Comparison of ENCODE assay signal across 8 mouse cellular contexts in the genomic region with DNA sequence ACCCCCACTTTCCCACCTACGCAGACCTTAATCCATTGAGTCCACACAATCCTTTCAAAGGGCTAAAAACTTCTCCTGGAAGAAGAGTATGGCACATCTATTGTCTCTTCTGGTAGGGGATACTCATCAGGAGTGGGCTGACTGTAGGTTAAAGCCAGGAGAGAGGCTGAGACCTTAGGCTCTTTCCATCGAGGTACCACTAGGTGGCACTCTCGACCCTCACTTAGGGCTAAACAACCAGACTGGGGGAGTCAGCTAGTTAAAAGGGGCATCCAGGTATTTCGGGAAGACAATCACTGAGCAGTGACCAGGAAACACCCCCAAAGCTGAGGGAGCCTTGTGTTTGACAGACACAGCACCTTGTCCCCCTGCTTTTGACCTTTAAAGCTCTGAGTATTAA. TPM values are rescaled to one million over a fixed set of nuclear protein-coding genes. Genes with fewer than 3 reads are reported as not detected.
A peak's percentile ranks its signal among the peaks of the same experiment; 100 is the strongest.
DNase-seq lines count a peak whose midpoint lies in the region; ATAC-seq lines count a peak whose summit lies in the region.

No protein-coding gene starts in this region.

- H3K4me3 ChIP-seq in kidney, embryonic 14.5 days (ENCODE audit: low read length), result no peak overlapping the region
- H3K4me3 ChIP-seq in hindbrain, embryonic 11.5 days (ENCODE audit: low read depth, low read length), result no peak overlapping the region
- H3K4me3 ChIP-seq in neural tube, embryonic 11.5 days (ENCODE audit: low read depth, low read length), result no peak overlapping the region

- no peaks in the 10 kb centered on the region for H3K36me3 ChIP-seq in kidney, embryonic 14.5 days (ENCODE audit: control insufficient read depth, insufficient read depth, low read length)
- no peaks in the 10 kb centered on the region for H3K36me3 ChIP-seq in hindbrain, embryonic 11.5 days (ENCODE audit: control insufficient read depth, insufficient read depth, low read length)
- no peaks in the 10 kb centered on the region for H3K36me3 ChIP-seq in neural tube, embryonic 11.5 days (ENCODE audit: control insufficient read depth, insufficient read depth, low read length)

- 17% methylated on average over 4 of the region's 4 CpGs for WGBS in kidney, embryonic 14.5 days
- 20% methylated on average over 4 of the region's 4 CpGs for WGBS in hindbrain, embryonic 11.5 days
- WGBS in neural tube, embryonic 11.5 days, result 20% methylated on average over 4 of the region's 4 CpGs

- H3K9ac ChIP-seq in kidney, embryonic 14.5 days (ENCODE audit: low read depth, low read length), result no peak overlapping the region
- no peak overlapping the region for H3K9ac ChIP-seq in hindbrain, embryonic 11.5 days (ENCODE audit: low read depth, low read length)
- no peak overlapping the region for H3K9ac ChIP-seq in neural tube, embryonic 11.5 days (ENCODE audit: low read length)

- no peaks in the 10 kb centered on the region for H3K4me1 ChIP-seq in kidney, embryonic 14.5 days (ENCODE audit: control insufficient read depth, insufficient read depth, low read length)
- H3K4me1 ChIP-seq in hindbrain, embryonic 11.5 days (replicated peaks; ENCODE audit: control insufficient read depth, insufficient read depth, low read length), result no peaks in the 10 kb centered on the region
- no peaks in the 10 kb centered on the region for H3K4me1 ChIP-seq in neural tube, embryonic 11.5 days (ENCODE audit: control insufficient read depth, insufficient read depth, low read length)

- no peak overlapping the region for H3K4me2 ChIP-seq in kidney, embryonic 14.5 days (replicated peaks; ENCODE audit: low read depth, low read length)
- H3K4me2 ChIP-seq in hindbrain, embryonic 11.5 days (replicated peaks; ENCODE audit: low read depth, low read length), result no peak overlapping the region
- no peak overlapping the region for H3K4me2 ChIP-seq in neural tube, embryonic 11.5 days (ENCODE audit: low read depth)

- H3K9me3 ChIP-seq in kidney, embryonic 14.5 days (ENCODE audit: control insufficient read depth, low read length), result 0 out of 2 replicates have a peak, but pooled peaks cover 3% of the 10 kb centered on the region
- H3K9me3 ChIP-seq in hindbrain, embryonic 11.5 days (ENCODE audit: control insufficient read depth, low read length), result no peaks in the 10 kb centered on the region
- H3K9me3 ChIP-seq in neural tube, embryonic 11.5 days (ENCODE audit: control insufficient read depth, low read length), result no peaks in the 10 kb centered on the region

- H3K27me3 ChIP-seq in kidney, embryonic 14.5 days (ENCODE audit: control insufficient read depth, insufficient read depth, low read length), result no peaks in the 10 kb centered on the region
- no peaks in the 10 kb centered on the region for H3K27me3 ChIP-seq in hindbrain, embryonic 11.5 days (ENCODE audit: control insufficient read depth, insufficient read depth, low read length)
- no peaks in the 10 kb centered on the region for H3K27me3 ChIP-seq in neural tube, embryonic 11.5 days (ENCODE audit: control insufficient read depth, insufficient read depth, low read length)

- DNase-seq in kidney, adult 11 months, result peak; percentile 12
- peak; percentile 60 for DNase-seq in MN1 (ENCODE audit: low spot score)
- peak; percentile 77 for DNase-seq in embryo, embryonic 10 days (ENCODE audit: low spot score)
- peak; percentile 71 for DNase-seq in hindbrain, embryonic 11.5 days (ENCODE audit: low spot score)
- peak; percentile 21 to 30 for DNase-seq in left cerebral cortex, postnatal 25 days (ENCODE audit: low spot score in 2 of 2)
- peak; percentile 51 for DNase-seq in neural tube, embryonic 11.5 days (ENCODE audit: low spot score)
- peak; percentile 59 for DNase-seq in thymus, postnatal 0 days (ENCODE audit: low spot score)

- no peak for ATAC-seq in kidney, embryonic 14.5 days (ENCODE audit: low FRiP score, low TSS enrichment)
- ATAC-seq in hindbrain, embryonic 11.5 days (ENCODE audit: low FRiP score), result peak; percentile 51; the same call in 1 of the 2 replicates
- ATAC-seq in neural tube, embryonic 11.5 days (ENCODE audit: insufficient read depth, low FRiP score, low TSS enrichment), result no peak

- H3K27ac ChIP-seq in kidney, embryonic 14.5 days (ENCODE audit: low read depth, low read length), result no peak overlapping the region
- H3K27ac ChIP-seq in hindbrain, embryonic 11.5 days (ENCODE audit: low read depth, low read length), result no peak overlapping the region
- no peak overlapping the region for H3K27ac ChIP-seq in neural tube, embryonic 11.5 days (ENCODE audit: low read depth, low read length)

- intact Hi-C loops in left cerebral cortex, postnatal 25 days (cut with DNase I), result loop anchor here (1.0 to 5.0 kb wide), 2 partner anchors 129 to 226 kb away; no protein-coding TSS in a partner anchor

RNA-seq across cellular contexts. Expression of a gene that starts 27.2 kb away (rescaled TPM):
- 29.1 and 34.3 TPM in 2 replicates for polyA plus RNA-seq in kidney, embryonic 14.5 days (2014; fragmentation: Nextera tagmentation; extraction: Ambion mirVana)
- 30.0 and 36.5 TPM in 2 replicates for polyA plus RNA-seq in hindbrain, embryonic 11.5 days (2014; fragmentation: Nextera tagmentation; extraction: Ambion mirVana)
- total RNA-seq in left cerebral cortex, postnatal 25 days (2021), result 10 to 100 TPM; 26.9 to 27.1 TPM
- 30.0 and 33.2 TPM in 2 replicates for polyA plus RNA-seq in neural tube, embryonic 11.5 days (2014; fragmentation: Nextera tagmentation; extraction: Ambion mirVana)
- 43.6 and 45.8 TPM in 2 replicates for polyA plus RNA-seq in thymus, postnatal 0 days (2015; fragmentation: Nextera tagmentation; extraction: Ambion mirVana)

Comparison
In these comparisons a context has a peak if more than half of its experiments do, and no peak if none do; other contexts are left out.
1. DNase-seq: peak in every context shown above with its lines; median percentile 77 in embryo, embryonic 10 days; 71 in hindbrain, embryonic 11.5 days; 60 in MN1; 59 in thymus, postnatal 0 days; 51 in neural tube, embryonic 11.5 days; 26 in left cerebral cortex, postnatal 25 days; 12 in kidney, adult 11 months.